Mouse (Mus musculus) cortical plate, adult 2 months (tissue): ENCODE results near the gene Mob1a.

ENCODE experiments used
- CTCF ChIP-seq: fragments of 200-500 bp; IDR thresholded peaks from 2 replicates; pipeline ENCODE4 v1.5.1; 2011; ENCODE audit warnings: mild to moderate bottlenecking, control low read depth, low read length; ENCODE audit not compliant: insufficient read depth; ENCODE audit errors: extremely low read depth
- POLR2A ChIP-seq: fragments of 200-500 bp; IDR thresholded peaks from 2 replicates; pipeline ENCODE4 v1.6.1; 2011; ENCODE audit warnings: mild to moderate bottlenecking, low read length, control low read depth; ENCODE audit not compliant: insufficient read depth; ENCODE audit errors: extremely low read depth

DNA sequence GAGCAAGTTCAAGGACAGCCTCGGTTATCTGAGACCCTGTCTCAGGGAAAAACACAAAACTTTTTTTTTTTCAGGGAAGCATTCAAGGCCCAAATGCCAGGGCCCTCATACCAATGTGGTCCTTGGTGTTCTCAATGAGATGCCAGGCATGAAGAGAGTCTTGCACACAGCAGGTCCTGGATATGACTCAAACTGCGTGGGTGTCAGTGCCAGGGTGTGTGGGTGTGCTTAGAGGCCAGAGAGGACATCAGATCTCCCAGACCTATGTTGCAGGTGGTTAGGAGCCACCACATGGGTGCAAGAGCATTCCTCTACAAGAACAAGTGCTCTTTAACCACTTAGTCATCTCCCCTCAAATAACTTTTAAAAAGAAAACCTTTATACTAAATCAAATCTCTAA is 24.5 kb upstream of the Mob1a start:
- TF ChIP-seq POLR2A, result no peak
- TF ChIP-seq CTCF, result no peak
